Mouse (Mus musculus) limb, embryonic 12.5 days (tissue): Measurements from ENCODE around the gene Spint3. TPM values are rescaled to one million over a fixed set of nuclear protein-coding genes. Genes with fewer than 3 reads are reported as not detected.

ENCODE experiments used
- ATAC-seq: fragments of 200-750 bp; cut with Nextera tagmentation; 2 replicates; pipeline ENCODE4 v1.8.0; 2017; ENCODE audit warnings: low read depth, moderate TSS enrichment; ENCODE audit not compliant: insufficient number of reproducible peaks, insufficient read depth, low FRiP score, low TSS enrichment
- H3K27ac ChIP-seq: fragments of 300-500 bp; sonication (generic); 2 replicates; pipeline ENCODE4 v1.5.1; 2016; ENCODE audit warnings: mild to moderate bottlenecking, moderate library complexity
- H3K27me3 ChIP-seq: fragments of 300-500 bp; sonication (generic); 2 replicates; pipeline ENCODE4 v1.6.1; 2016; ENCODE audit warnings: mild to moderate bottlenecking, moderate library complexity
- H3K36me3 ChIP-seq: fragments of 300-500 bp; sonication (generic); 2 replicates; pipeline ENCODE4 v1.6.1; 2016; ENCODE audit warnings: mild to moderate bottlenecking, moderate library complexity
- H3K4me1 ChIP-seq: fragments of 300-500 bp; sonication (generic); replicated peaks from 2 replicates; pipeline ENCODE4 v1.6.1; 2016
- H3K4me2 ChIP-seq: fragments of 300-500 bp; sonication (generic); 2 replicates; pipeline ENCODE4 v1.6.1; 2016; ENCODE audit warnings: mild to moderate bottlenecking, moderate library complexity
- H3K4me3 ChIP-seq: fragments of 300-500 bp; sonication (generic); replicated peaks from 2 replicates; pipeline ENCODE4 v1.5.1; 2016; ENCODE audit warnings: mild to moderate bottlenecking
- H3K9ac ChIP-seq: fragments of 300-500 bp; sonication (generic); replicated peaks from 2 replicates; pipeline ENCODE4 v1.6.1; 2016; ENCODE audit warnings: mild to moderate bottlenecking, moderate library complexity
- H3K9me3 ChIP-seq: fragments of 300-500 bp; sonication (generic); 2 replicates; pipeline ENCODE4 v1.6.1; 2016; ENCODE audit warnings: mild to moderate bottlenecking, moderate library complexity
- WGBS: fragments of 180-500 bp; shearing (Covaris S2); methylation state at CpG from one replicate; pipeline ENCODE4 v1.1.7; 2016; 5-methylcytosine and 5-hydroxymethylcytosine counted together
- polyA plus RNA-seq: library from polyadenylated mRNA; unstranded; fragments of >200 nt; fragmentation: Nextera tagmentation; extraction: Ambion mirVana; gene quantifications from 2 replicates; pipeline ENCODE4 v1.2.1, GENCODE M21; 2016

Spint3 gene
- polyA plus RNA-seq, 1 experiment from 2014 or later, result not detected

GRCm38 (mm10) chr2:164523301-164523773 is 49.9 kb downstream of the Spint3 start:
- H3K4me3 ChIP-seq, result no peak overlapping the region
- H3K36me3 ChIP-seq, result no peaks in the 10 kb centered on the region
- H3K9me3 ChIP-seq, result peaks cover 15% of the 10 kb centered on the region
- no peak overlapping the region for H3K4me2 ChIP-seq
- no peak overlapping the region for H3K9ac ChIP-seq
- WGBS, result 84% methylated on average over 10 of the region's 10 CpGs
- H3K4me1 ChIP-seq, result peaks cover 26% of the 10 kb centered on the region
- no peak overlapping the region for H3K27ac ChIP-seq
- no peak for ATAC-seq
- H3K27me3 ChIP-seq, result peaks cover 3% of the 10 kb centered on the region; the same call in 1 of the 2 replicates

DNA sequence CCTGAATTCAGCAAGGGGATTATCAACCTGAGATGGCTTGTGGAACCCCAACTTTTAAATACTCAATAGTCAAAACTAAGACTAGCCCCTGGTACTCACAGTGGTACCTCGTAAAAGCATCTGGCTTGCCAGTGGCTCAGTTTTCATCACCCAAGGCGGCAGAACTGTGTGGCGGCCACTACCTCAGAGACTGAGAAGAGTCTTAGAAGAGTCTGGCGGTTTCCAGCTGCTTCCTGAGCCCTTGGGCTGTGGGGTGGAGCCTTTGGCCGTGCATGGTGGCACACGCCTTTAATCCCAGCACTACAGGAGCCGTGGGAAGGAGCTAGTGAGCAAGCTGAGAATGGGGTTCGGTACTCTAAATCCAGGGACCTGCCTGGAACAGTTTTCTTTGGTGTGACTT is 51.0 kb downstream of the Spint3 start:
- WGBS, result 23% methylated on average over 8 of the region's 8 CpGs
- no peak for ATAC-seq
- no peaks in the 10 kb centered on the region for H3K36me3 ChIP-seq
- H3K9ac ChIP-seq, result no peak overlapping the region
- peaks cover 3% of the 10 kb centered on the region; the same call in 1 of the 2 replicates for H3K27me3 ChIP-seq
- H3K4me2 ChIP-seq, result peak overlapping the region; percentile 19
- H3K4me3 ChIP-seq, result no peak overlapping the region
- H3K9me3 ChIP-seq, result peaks cover 15% of the 10 kb centered on the region
- no peak overlapping the region for H3K27ac ChIP-seq
- H3K4me1 ChIP-seq, result peaks cover 29% of the 10 kb centered on the region

- Histone ChIP-seq H3K9ac (no peak overlapping the region), H3K9me3 (peaks cover 13% of the 10 kb centered on the region), H3K4me2 (peak overlapping the region; percentile 19), H3K27me3 (peaks cover 3% of the 10 kb centered on the region; the same call in 1 of the 2 replicates), H3K4me3 (no peak overlapping the region), H3K4me1 (peaks cover 29% of the 10 kb centered on the region), H3K27ac (no peak overlapping the region), H3K36me3 (no peaks in the 10 kb centered on the region)
- ATAC-seq, result no peak
- 16% methylated on average over 11 of the region's 11 CpGs for WGBS
Observed at GRCm38 (mm10) chr2:164521841-164522240, 51.4 kb downstream of the Spint3 start.

DNA sequence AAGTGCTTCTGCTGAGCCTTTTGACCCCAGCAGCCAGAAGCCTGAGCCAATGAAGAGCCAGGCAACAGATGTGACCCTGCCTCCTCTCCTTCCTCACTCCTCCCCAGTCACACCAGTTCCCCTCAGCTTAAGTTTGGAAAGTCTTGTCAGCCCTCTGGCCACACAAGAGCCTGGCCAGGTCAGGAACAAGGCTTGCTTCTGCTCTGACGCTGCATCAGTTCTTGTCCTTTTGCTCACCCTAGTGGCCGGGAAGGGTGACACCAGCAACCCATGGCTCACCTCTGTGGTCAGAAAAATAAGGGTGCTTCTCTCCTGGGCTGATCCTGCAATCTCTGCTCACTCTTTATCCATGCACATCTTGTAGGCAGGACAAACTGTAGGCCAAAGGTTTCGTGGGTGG is 52.5 kb downstream of the Spint3 start:
- Histone ChIP-seq H3K27ac (no peak overlapping the region), H3K4me2 (no peak overlapping the region), H3K36me3 (no peaks in the 10 kb centered on the region), H3K9me3 (peaks cover 6% of the 10 kb centered on the region; the same call in 1 of the 2 replicates), H3K4me3 (no peak overlapping the region), H3K9ac (no peak overlapping the region), H3K27me3 (peaks cover 3% of the 10 kb centered on the region; the same call in 1 of the 2 replicates), H3K4me1 (peaks cover 29% of the 10 kb centered on the region)
- 14% methylated on average over 3 of the region's 3 CpGs for WGBS
- no peak for ATAC-seq

Other genes with a start within 250 kb of the Spint3 start
- gene Svs5, start 240.7 kb downstream of the Spint3 start, polyA plus RNA-seq, result not detected in 2 replicates
- gene Slpi, start 184.4 kb downstream of the Spint3 start, polyA plus RNA-seq, result 1.2 and 2.5 TPM in 2 replicates
- 0.40 and 0.55 TPM in 2 replicates for gene Rbpjl, start 170.3 kb downstream of the Spint3 start, polyA plus RNA-seq
- 50.5 and 78.0 TPM in 2 replicates for gene Matn4, start 168.3 kb downstream of the Spint3 start, polyA plus RNA-seq
- 34.3 and 36.5 TPM in 2 replicates for gene Sdc4, start 129.6 kb downstream of the Spint3 start, polyA plus RNA-seq
- gene Sys1, start 116.5 kb downstream of the Spint3 start, polyA plus RNA-seq, result 55.2 and 59.2 TPM in 2 replicates
- gene Gm20458, start 112.5 kb downstream of the Spint3 start, polyA plus RNA-seq, result 2.3 and 3.4 TPM in 2 replicates
- not detected in 2 replicates for gene Trp53tg5, start 99.7 kb downstream of the Spint3 start, polyA plus RNA-seq
- 1.2 and 1.7 TPM in 2 replicates for gene Dbndd2, start 87.4 kb downstream of the Spint3 start, polyA plus RNA-seq
- gene Pigt, start 75.9 kb downstream of the Spint3 start, polyA plus RNA-seq, result 24.9 and 32.7 TPM in 2 replicates
- gene Wfdc2, start 11.0 kb downstream of the Spint3 start, polyA plus RNA-seq, result 36.2 and 39.6 TPM in 2 replicates
- 0.28 TPM in 1 of 2 replicates, not detected in the other for gene Wfdc6a, start 12.0 kb upstream of the Spint3 start, polyA plus RNA-seq
- gene Eppin, start 20.1 kb upstream of the Spint3 start, polyA plus RNA-seq, result not detected in 2 replicates
- not detected in 2 replicates for gene Wfdc6b, start 40.1 kb upstream of the Spint3 start, polyA plus RNA-seq
- gene Wfdc8, start 40.2 kb upstream of the Spint3 start, polyA plus RNA-seq, result not detected in 2 replicates
- gene Wfdc16, start 65.3 kb upstream of the Spint3 start, polyA plus RNA-seq, result not detected in 2 replicates
- not detected in 2 replicates for gene Wfdc10, start 82.6 kb upstream of the Spint3 start, polyA plus RNA-seq
- not detected in 2 replicates for gene Wfdc9, start 83.1 kb upstream of the Spint3 start, polyA plus RNA-seq
- gene Wfdc11, start 100.6 kb upstream of the Spint3 start, polyA plus RNA-seq, result not detected in 2 replicates
- not detected in 2 replicates for gene Wfdc13, start 111.6 kb upstream of the Spint3 start, polyA plus RNA-seq
- gene Spint4, start 125.0 kb upstream of the Spint3 start, polyA plus RNA-seq, result not detected in 2 replicates
- gene Spint5, start 141.8 kb upstream of the Spint3 start, polyA plus RNA-seq, result not detected in 2 replicates
- gene Wfdc3, start 172.5 kb upstream of the Spint3 start, polyA plus RNA-seq, result 0.61 and 0.91 TPM in 2 replicates
- gene Dnttip1, start 172.5 kb upstream of the Spint3 start, polyA plus RNA-seq, result 95.9 and 105 TPM in 2 replicates
- gene Ube2c, start 196.4 kb upstream of the Spint3 start, polyA plus RNA-seq, result 558 and 599 TPM in 2 replicates
- 73.9 and 74.6 TPM in 2 replicates for gene Tnnc2, start 206.5 kb upstream of the Spint3 start, polyA plus RNA-seq
- gene Snx21, start 212.4 kb upstream of the Spint3 start, polyA plus RNA-seq, result 19.0 and 19.2 TPM in 2 replicates
- gene Acot8, start 231.4 kb upstream of the Spint3 start, polyA plus RNA-seq, result 13.8 and 14.0 TPM in 2 replicates
- 8.5 TPM in 2 replicates for gene Zswim3, start 231.6 kb upstream of the Spint3 start, polyA plus RNA-seq
- gene Zswim1, start 249.2 kb upstream of the Spint3 start, polyA plus RNA-seq, result 17.3 and 20.4 TPM in 2 replicates